Mouse (Mus musculus) testis, postnatal 10 days (tissue): ENCODE results near the gene Prps1l1.

ENCODE experiments used
- DNase-seq: peaks from one replicate; pipeline ENCODE4 v3.0.0; 2021; ENCODE audit warnings: low spot score

Gene Prps1l1

GRCm38 (mm10) chr12:34984461-34984860 is at the start of gene Prps1l1:
Gene Prps1l1 (plus strand): TSS chr12:34984761.
- no peak for DNase-seq

GRCm38 (mm10) chr12:34937918-34938317 is 46.6 kb upstream of the Prps1l1 start:
- no peak for DNase-seq

GRCm38 (mm10) chr12:34949066-34949706 is 35.4 kb upstream of the Prps1l1 start:
- DNase-seq = no peak

- no peak for DNase-seq
These were observed 8.6 kb upstream of the Prps1l1 start for GRCm38 (mm10) chr12:34975991-34976390.

- no peak for DNase-seq
These were observed 1.3 kb downstream of the Prps1l1 start for GRCm38 (mm10) chr12:34985865-34986264.

- DNase-seq = no peak
These were observed 5.1 kb downstream of the Prps1l1 start for GRCm38 (mm10) chr12:34989537-34990200.

- no peak for DNase-seq
These were observed 5.8 kb downstream of the Prps1l1 start for GRCm38 (mm10) chr12:34990387-34990786.

- no peak for DNase-seq
These were observed 7.3 kb downstream of the Prps1l1 start for GRCm38 (mm10) chr12:34991900-34992299.

- DNase-seq = no peak
These were observed 13.1 kb downstream of the Prps1l1 start for GRCm38 (mm10) chr12:34997597-34998182.

GRCm38 (mm10) chr12:34998778-34999467 is 14.4 kb downstream of the Prps1l1 start:
- DNase-seq = no peak

- DNase-seq = no peak
These were observed 15.8 kb downstream of the Prps1l1 start for GRCm38 (mm10) chr12:35000323-35000722.

GRCm38 (mm10) chr12:35005748-35006147 is 21.2 kb downstream of the Prps1l1 start:
- DNase-seq = no peak

- no peak for DNase-seq
These were observed 23.3 kb downstream of the Prps1l1 start for GRCm38 (mm10) chr12:35007851-35008250.

GRCm38 (mm10) chr12:35008340-35009137 is 24.0 kb downstream of the Prps1l1 start:
- DNase-seq = no peak

- DNase-seq = no peak
These were observed 26.9 kb downstream of the Prps1l1 start for GRCm38 (mm10) chr12:35011462-35011861.

- DNase-seq = no peak
These were observed 29.4 kb downstream of the Prps1l1 start for GRCm38 (mm10) chr12:35013950-35014349.

GRCm38 (mm10) chr12:35016056-35016455 is 31.5 kb downstream of the Prps1l1 start:
- DNase-seq = no peak

GRCm38 (mm10) chr12:35016481-35017250 is 32.1 kb downstream of the Prps1l1 start:
- no peak for DNase-seq

GRCm38 (mm10) chr12:35018679-35019237 is 34.2 kb downstream of the Prps1l1 start:
- DNase-seq = no peak

- no peak for DNase-seq
These were observed 36.7 kb downstream of the Prps1l1 start for GRCm38 (mm10) chr12:35021285-35021684.

- no peak for DNase-seq
These were observed 37.5 kb downstream of the Prps1l1 start for GRCm38 (mm10) chr12:35022066-35022465.
